Mouse (Mus musculus): ENCODE measurements around the gene Wdfy4.

DNA sequence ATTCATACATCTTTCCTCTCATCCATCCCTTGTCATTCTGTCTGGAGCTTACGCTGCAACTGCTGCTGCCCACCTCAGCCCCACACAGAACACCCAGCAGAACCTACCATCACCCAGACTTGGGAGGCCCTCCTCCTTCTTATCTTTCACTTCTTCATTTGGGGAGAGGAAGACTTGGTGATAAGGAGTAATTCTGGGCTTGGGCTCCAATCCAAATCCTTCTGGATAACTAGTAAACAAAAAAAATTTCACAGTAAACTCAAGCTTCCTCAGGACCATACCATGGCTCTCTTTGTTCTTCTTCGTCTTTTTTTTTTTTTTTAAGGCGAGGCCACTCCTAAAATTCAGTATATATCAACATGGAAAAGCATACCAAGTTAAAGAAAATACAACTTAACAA, 112.0 kb downstream of the Wdfy4 start:
- TF ChIP-seq CTCF (IDR thresholded peaks at IDR 0.05; ENCODE audit: borderline replicate concordance, insufficient read depth, low read length) (no peak), POLR2A (IDR thresholded peaks at IDR 0.05; ENCODE audit: low read depth, low read length) (no peak)
